Mouse (Mus musculus): ENCODE measurements around the gene Psg17. TPM values are rescaled to one million over a fixed set of nuclear protein-coding genes. Genes with fewer than 3 reads are reported as not detected.

Psg17 gene
- polyA plus RNA-seq, 1 experiment: not detected

DNA sequence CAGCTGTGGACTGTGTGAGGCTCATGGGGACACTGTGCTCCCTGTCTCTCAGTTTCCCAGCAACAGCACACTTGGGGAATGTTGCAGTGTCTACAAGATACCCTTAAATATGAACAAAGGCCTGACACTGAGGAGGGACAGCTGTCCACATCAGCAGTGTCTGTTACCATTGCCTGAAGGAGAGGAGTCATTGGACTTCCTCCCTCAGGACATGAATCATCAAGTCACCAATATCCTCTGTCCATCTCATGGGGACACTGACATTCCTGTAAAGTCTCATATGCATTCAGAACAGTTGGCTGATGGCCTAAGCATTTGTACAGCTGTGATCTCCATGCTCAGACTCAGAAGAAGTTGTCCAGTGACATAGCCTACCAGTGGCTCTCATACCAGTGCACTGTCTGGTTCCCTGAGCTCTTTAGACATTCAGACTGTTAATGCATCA, 42.0 kb downstream of the Psg17 start:
- H3K4me3 ChIP-seq (replicated peaks): no peak overlapping the region
- no peaks in the 10 kb centered on the region for H3K27me3 ChIP-seq (ENCODE audit: control insufficient read depth)
- H3K9me3 ChIP-seq (ENCODE audit: control insufficient read depth, low read length): no peaks in the 10 kb centered on the region
- TF ChIP-seq GATA1 (IDR thresholded peaks at IDR 0.05; ENCODE audit: low read length) (no peak), TAL1 (IDR thresholded peaks at IDR 0.05; ENCODE audit: low read length) (no peak)
- no peaks in the 10 kb centered on the region for H3K36me3 ChIP-seq (ENCODE audit: control insufficient read depth)
- no peaks in the 10 kb centered on the region for H3K4me1 ChIP-seq (ENCODE audit: control insufficient read depth)

Other genes starting within 250 kb of the Psg17 start
- not detected in 2 replicates for gene Psg23, start 205.1 kb downstream of the Psg17 start, polyA plus RNA-seq (2012)
- not detected in 2 replicates for gene Psg21, start 164.9 kb downstream of the Psg17 start, polyA plus RNA-seq (2012)
- not detected in 2 replicates for gene Psg20, start 135.4 kb downstream of the Psg17 start, polyA plus RNA-seq (2012)
- gene Psg22, start 103.5 kb downstream of the Psg17 start, polyA plus RNA-seq (2012): not detected in 2 replicates
- not detected in 2 replicates for gene Psg19, start 23.1 kb downstream of the Psg17 start, polyA plus RNA-seq (2012)
- not detected in 2 replicates for gene Mill2, start 18.4 kb upstream of the Psg17 start, polyA plus RNA-seq (2012)
- 0.11 and 0.16 TPM in 2 replicates for gene Pglyrp1, start 49.7 kb upstream of the Psg17 start, polyA plus RNA-seq (2012)
- 3.1 and 4.5 TPM in 2 replicates for gene Ccdc61, start 88.8 kb upstream of the Psg17 start, polyA plus RNA-seq (2012)
- not detected in 2 replicates for gene Nova2, start 104.3 kb upstream of the Psg17 start, polyA plus RNA-seq (2012)
- not detected in 2 replicates for gene Nanos2, start 165.8 kb upstream of the Psg17 start, polyA plus RNA-seq (2012)
- 0.02 TPM in 1 of 2 replicates, not detected in the other for gene Mypop, start 169.6 kb upstream of the Psg17 start, polyA plus RNA-seq (2012)
- gene Irf2bp1, start 182.4 kb upstream of the Psg17 start, polyA plus RNA-seq (2012): 5.0 and 5.5 TPM in 2 replicates
- 0.05 and 0.07 TPM in 2 replicates for gene Foxa3, start 201.9 kb upstream of the Psg17 start, polyA plus RNA-seq (2012)
- gene Sympk, start 202.8 kb upstream of the Psg17 start, polyA plus RNA-seq (2012): 21.6 and 22.6 TPM in 2 replicates
- 0.06 TPM in 1 of 2 replicates, not detected in the other for gene Rsph6a, start 233.1 kb upstream of the Psg17 start, polyA plus RNA-seq (2012)